Mouse (Mus musculus): ENCODE measurements around the gene Mtcl1.

DNA sequence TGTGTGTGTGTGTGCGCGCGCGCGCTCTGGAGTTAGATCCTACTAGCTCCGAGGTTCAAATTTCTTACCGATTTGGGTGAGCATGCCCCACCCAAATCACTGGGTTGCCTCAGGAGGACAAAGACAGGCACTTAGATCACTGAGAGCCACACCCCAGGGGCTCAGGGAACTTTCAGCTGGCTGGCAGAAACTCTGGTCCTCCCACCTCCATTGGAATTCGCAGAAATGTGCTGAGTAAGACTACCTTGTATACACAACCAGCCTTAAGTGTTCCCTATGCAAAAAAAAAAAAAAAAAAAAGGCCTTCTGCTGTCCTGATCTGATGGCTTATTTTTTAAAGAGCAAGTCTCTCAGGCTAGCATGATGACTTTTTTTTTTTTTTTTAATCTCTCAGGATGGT, 30.1 kb downstream of the Mtcl1 start:
- TF ChIP-seq POLR2A (IDR thresholded peaks at IDR 0.05; ENCODE audit: borderline replicate concordance, low read depth, low read length) (no peak), CTCF (IDR thresholded peaks at IDR 0.05; ENCODE audit: low read depth, low read length) (no peak)
